Mouse (Mus musculus) liver, adult 2 months (tissue): ENCODE measurements around the gene Zfp422. TPM values are rescaled to one million over a fixed set of nuclear protein-coding genes. Genes with fewer than 3 reads are reported as not detected.

ENCODE experiments used
- DNase-seq: peaks from one replicate; pipeline ENCODE4 v3.0.0-alpha.2; 2011; ENCODE audit warnings: low read depth, low spot score; ENCODE audit errors: extremely low read depth
- H3K27ac ChIP-seq: fragments of 200-500 bp; replicated peaks from 2 replicates; pipeline ENCODE4 v1.5.1; 2012; ENCODE audit warnings: low read depth, mild to moderate bottlenecking, control low read depth, inconsistent platforms, low read length; ENCODE audit not compliant: insufficient read depth
- H3K27me3 ChIP-seq: fragments of 200-500 bp; 2 replicates; pipeline ENCODE4 v1.6.1; 2012; ENCODE audit warnings: mild to moderate bottlenecking, moderate library complexity, low read length, inconsistent platforms; ENCODE audit not compliant: control insufficient read depth, insufficient read depth
- H3K36me3 ChIP-seq: fragments of 200-500 bp; 2 replicates; pipeline ENCODE4 v1.6.1; 2012; ENCODE audit warnings: low read length, inconsistent platforms; ENCODE audit not compliant: control insufficient read depth, insufficient read depth
- H3K4me1 ChIP-seq: fragments of 200-500 bp; 2 replicates; pipeline ENCODE4 v1.6.1; 2011; ENCODE audit warnings: low read length; ENCODE audit not compliant: control insufficient read depth, insufficient read depth
- H3K4me3 ChIP-seq: fragments of 200-500 bp; 2 replicates; pipeline ENCODE4 v1.5.1; 2011; ENCODE audit warnings: low read depth, mild to moderate bottlenecking, control low read depth, low read length, moderate library complexity; ENCODE audit not compliant: insufficient read depth
- H3K79me2 ChIP-seq: fragments of 200-500 bp; 2 replicates; pipeline ENCODE4 v1.6.1; 2012; ENCODE audit warnings: inconsistent platforms, mild to moderate bottlenecking, low read length, moderate library complexity; ENCODE audit not compliant: control insufficient read depth, insufficient read depth
- H3K9ac ChIP-seq: fragments of 200-500 bp; 2 replicates; pipeline ENCODE4 v1.6.1; 2012; ENCODE audit warnings: low read depth, mild to moderate bottlenecking, control low read depth, inconsistent platforms, low read length
- CTCF ChIP-seq: fragments of 200-500 bp; IDR thresholded peaks from 2 replicates; pipeline ENCODE4 v1.5.1; 2011; ENCODE audit warnings: low read depth, low read length, control low read depth
- POLR2A ChIP-seq: fragments of 200-500 bp; IDR thresholded peaks from 2 replicates; pipeline ENCODE4 v1.6.1; 2011; ENCODE audit warnings: low read length, control low read depth; ENCODE audit not compliant: insufficient read depth; ENCODE audit errors: extremely low read depth
- WGBS: fragments of 180-500 bp; shearing (Covaris S2); methylation state at CpG from one replicate; pipeline ENCODE4 v1.1.7; 2018; 5-methylcytosine and 5-hydroxymethylcytosine counted together
- polyA plus RNA-seq: library from polyadenylated mRNA; depleted of rRNA; stranded (reverse); fragments of >200 nt; gene quantifications from 2 replicates; pipeline ENCODE4 v1.2.3, GENCODE M21; 2012
- total RNA-seq: library from RNA; depleted of rRNA; stranded (reverse); fragments of >200 nt; gene quantifications from 2 replicates; pipeline ENCODE4 v1.2.3, GENCODE M21; 2014

Zfp422 gene
- total and polyA plus RNA-seq, 2 experiments = 5.6 to 7.0 TPM

- no peak for TF ChIP-seq CTCF
- Histone ChIP-seq H3K27ac (no peak overlapping the region), H3K4me3 (no peak overlapping the region), H3K4me1 (peaks cover 18% of the 10 kb centered on the region), H3K79me2 (0 out of 2 replicates have a peak, but pooled peaks cover 2% of the 10 kb centered on the region), H3K9ac (no peak overlapping the region), H3K36me3 (peaks cover 8% of the 10 kb centered on the region), H3K27me3 (no peaks in the 10 kb centered on the region)
- 54% methylated on average over 12 of the region's 12 CpGs for WGBS
- peak; percentile 78 for DNase-seq
These were observed 19.0 kb upstream of the Zfp422 start for GRCm38 (mm10) chr6:116647763-116648162.

GRCm38 (mm10) chr6:116644335-116644734 lies 15.5 kb upstream of the Zfp422 start:
- no peaks in the 10 kb centered on the region for H3K36me3 ChIP-seq
- H3K4me1 ChIP-seq = peaks cover 9% of the 10 kb centered on the region
- no peak overlapping the region for H3K4me3 ChIP-seq
- no peak overlapping the region for H3K9ac ChIP-seq
- DNase-seq = no peak
- no peaks in the 10 kb centered on the region for H3K27me3 ChIP-seq
- H3K27ac ChIP-seq = no peak overlapping the region
- WGBS = 75% methylated on average over 3 of the region's 3 CpGs
- TF ChIP-seq POLR2A = no peak
- no peak for TF ChIP-seq CTCF
- no peaks in the 10 kb centered on the region for H3K79me2 ChIP-seq

GRCm38 (mm10) chr6:116643881-116644280 lies 15.1 kb upstream of the Zfp422 start:
- Histone ChIP-seq H3K27ac (no peak overlapping the region), H3K4me1 (peaks cover 10% of the 10 kb centered on the region), H3K9ac (no peak overlapping the region), H3K79me2 (no peaks in the 10 kb centered on the region), H3K36me3 (no peaks in the 10 kb centered on the region), H3K27me3 (no peaks in the 10 kb centered on the region), H3K4me3 (no peak overlapping the region)
- no peak for DNase-seq
- TF ChIP-seq POLR2A = no peak
- 59% methylated on average over 4 of the region's 4 CpGs for WGBS

- no peak overlapping the region for H3K9ac ChIP-seq
- peaks cover 16% of the 10 kb centered on the region for H3K4me1 ChIP-seq
- H3K27me3 ChIP-seq = no peaks in the 10 kb centered on the region
- WGBS = 94% methylated on average over 11 of the region's 11 CpGs
- no peak overlapping the region for H3K27ac ChIP-seq
- no peak overlapping the region for H3K4me3 ChIP-seq
- TF ChIP-seq POLR2A (no peak), CTCF (no peak)
- no peaks in the 10 kb centered on the region for H3K79me2 ChIP-seq
- no peak for DNase-seq
- no peaks in the 10 kb centered on the region for H3K36me3 ChIP-seq
These were observed 14.1 kb upstream of the Zfp422 start for GRCm38 (mm10) chr6:116642942-116643341.

DNA sequence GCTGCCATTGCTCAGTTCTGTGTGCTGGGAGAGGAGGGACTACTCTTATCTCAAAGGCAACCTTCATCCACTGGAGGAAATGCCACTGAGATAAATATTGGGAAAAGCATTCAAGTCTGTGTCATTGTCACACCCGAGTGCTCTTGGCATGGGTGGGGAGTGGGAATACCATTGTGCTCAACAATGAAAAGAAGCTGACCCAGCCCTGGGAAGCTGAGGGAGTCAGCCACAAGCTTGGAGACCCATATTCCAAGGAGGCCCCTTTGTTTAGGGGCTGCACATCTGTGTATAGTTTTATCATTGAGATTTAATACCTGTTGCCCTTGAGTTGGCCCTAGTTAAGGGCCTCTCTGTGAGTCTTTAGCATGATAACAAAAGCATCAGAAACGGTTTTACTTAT lies 10.9 kb upstream of the Zfp422 start:
- Histone ChIP-seq H3K27ac (no peak overlapping the region), H3K4me3 (no peak overlapping the region), H3K27me3 (no peaks in the 10 kb centered on the region), H3K4me1 (peaks cover 30% of the 10 kb centered on the region), H3K79me2 (no peaks in the 10 kb centered on the region), H3K36me3 (no peaks in the 10 kb centered on the region), H3K9ac (no peak overlapping the region)
- TF ChIP-seq CTCF = no peak
- TF ChIP-seq POLR2A = no peak
- WGBS = 52% methylated on average over 2 of the region's 2 CpGs
- peak; percentile 45 for DNase-seq

DNA sequence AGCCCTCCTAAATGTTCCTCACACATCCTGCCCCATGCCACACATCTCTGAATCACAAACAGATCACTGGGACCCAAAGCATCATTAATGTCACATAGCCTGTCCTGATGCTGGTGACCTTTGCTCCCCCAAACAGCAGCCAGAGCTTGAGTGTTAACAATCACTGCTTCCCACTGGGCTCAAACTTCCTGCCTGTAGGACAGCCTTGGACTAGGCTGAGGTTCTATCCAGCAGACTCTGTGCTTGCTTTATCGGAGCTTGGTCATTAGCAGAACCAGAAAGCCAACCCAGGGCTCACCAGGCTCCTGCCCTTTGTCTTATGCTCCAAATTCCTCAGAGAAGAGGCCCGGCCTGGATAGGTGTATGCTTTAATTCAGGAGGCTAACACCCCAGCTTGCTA lies 10.1 kb upstream of the Zfp422 start:
- Histone ChIP-seq H3K4me3 (no peak overlapping the region), H3K4me1 (peaks cover 30% of the 10 kb centered on the region), H3K27me3 (no peaks in the 10 kb centered on the region), H3K36me3 (no peaks in the 10 kb centered on the region), H3K79me2 (no peaks in the 10 kb centered on the region), H3K27ac (no peak overlapping the region), H3K9ac (no peak overlapping the region)
- DNase-seq = peak; percentile 74
- TF ChIP-seq POLR2A = no peak
- WGBS = 28% methylated on average over 2 of the region's 2 CpGs
